Mouse (Mus musculus) gastrocnemius, adult 8-10 months (tissue): Measurements from ENCODE around the gene Syvn1. TPM values are rescaled to one million over a fixed set of nuclear protein-coding genes. Genes with fewer than 3 reads are reported as not detected.

Source experiments
- DNase-seq, 2 experiments: peaks; one replicate each; pipeline ENCODE4 v3.0.0; 2022; ENCODE audit warnings: low spot score in 2 of 2
- total RNA-seq, 4 experiments: library from RNA; stranded (reverse); gene quantifications; 2 replicates each; pipeline ENCODE4 v1.2.4; 2022

Gene Syvn1
- total RNA-seq, 4 experiments from 2014 or later = 14.5 to 19.6 (median 18.7) TPM

GRCm38 (mm10) chr19:6067724-6068415 is 21.5 kb downstream of the Syvn1 start, which contains the start of gene Tm7sf2:
Gene Tm7sf2 (minus strand): TSS chr19:6068373.
- peak; percentile 84 to 85 for DNase-seq

GRCm38 (mm10) chr19:6068951-6069350 is 22.6 kb downstream of the Syvn1 start:
- no peak for DNase-seq

- DNase-seq = no peak
These were observed 23.5 kb downstream of the Syvn1 start for GRCm38 (mm10) chr19:6069851-6070250.

GRCm38 (mm10) chr19:6070571-6071250 is 24.3 kb downstream of the Syvn1 start:
- DNase-seq = no peak

- no peak for DNase-seq
These were observed 24.9 kb downstream of the Syvn1 start for GRCm38 (mm10) chr19:6071261-6071660.

- no peak for DNase-seq
These were observed 27.5 kb downstream of the Syvn1 start for GRCm38 (mm10) chr19:6073889-6074288.

- peak; percentile 72 to 74 for DNase-seq
These were observed 30.4 kb downstream of the Syvn1 start, which contains the start of gene Vps51 for GRCm38 (mm10) chr19:6076564-6077393. Gene Vps51 (minus strand): TSS chr19:6077231.

- DNase-seq = no peak
These were observed 33.7 kb downstream of the Syvn1 start, which contains the start of gene Tmem262 for GRCm38 (mm10) chr19:6079983-6080480. Gene Tmem262 (plus strand): TSS chr19:6080033.

- no peak for DNase-seq
These were observed 35.8 kb downstream of the Syvn1 start, which contains the start of gene Gm28374 for GRCm38 (mm10) chr19:6082156-6082555. Gene Gm28374 (minus strand): TSS chr19:6082256.

- peak; percentile 96 to 97 for DNase-seq
These were observed 38.3 kb downstream of the Syvn1 start, which contains the start of the genes Zfpl1 and Cdca5 for GRCm38 (mm10) chr19:6084478-6085248. Gene Zfpl1 (minus strand): TSS chr19:6084956. Gene Cdca5 (plus strand): TSS chr19:6084983.

GRCm38 (mm10) chr19:6085417-6085879 is 39.1 kb downstream of the Syvn1 start:
- DNase-seq = no peak

GRCm38 (mm10) chr19:6088841-6089240 is 42.5 kb downstream of the Syvn1 start:
- no peak for DNase-seq

- DNase-seq = no peak
These were observed 47.7 kb downstream of the Syvn1 start, which contains the start of gene AC131692.1 for GRCm38 (mm10) chr19:6094119-6094518. Gene AC131692.1 (plus strand): TSS chr19:6094419.

GRCm38 (mm10) chr19:6097847-6098246 is 51.5 kb downstream of the Syvn1 start:
- DNase-seq = no peak

- DNase-seq = no peak
These were observed 54.8 kb downstream of the Syvn1 start for GRCm38 (mm10) chr19:6101186-6101585.

- no peak for DNase-seq
These were observed 55.9 kb downstream of the Syvn1 start for GRCm38 (mm10) chr19:6102169-6102853.
